Comparison of ENCODE assay signal across 14 mouse cellular contexts in the genomic region with DNA sequence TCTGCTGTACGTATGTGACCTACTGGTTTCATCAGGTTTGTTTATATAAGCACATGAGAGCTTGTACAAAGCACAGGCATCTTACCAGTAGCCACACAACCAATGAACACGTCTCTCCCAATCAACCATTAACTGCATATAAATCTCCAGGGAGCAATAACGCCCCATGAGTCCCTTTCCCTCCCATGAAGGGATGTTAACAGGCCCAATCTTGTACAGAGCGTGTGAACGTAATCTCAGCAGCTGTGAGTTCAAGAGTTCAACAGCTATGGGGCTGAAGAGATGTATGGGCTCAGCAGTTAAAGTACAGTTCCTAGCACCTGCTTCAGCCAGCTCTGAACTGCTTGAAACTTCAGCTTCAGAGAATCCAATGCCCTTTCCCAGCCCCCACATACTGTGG. TPM values are rescaled to one million over a fixed set of nuclear protein-coding genes. Genes with fewer than 3 reads are reported as not detected.
DNase-seq lines count a peak whose midpoint lies in the region; ATAC-seq and TF ChIP-seq lines count a peak whose summit lies in the region.
"Had no signal": no experiment of that assay in that cellular context is flagged by ENCODE, and none has a peak within 500 bp of the region (broad histone marks: within the 10 kb centered on the region; RNA-seq: fewer than 3 reads in every experiment).

No protein-coding gene starts in this region.

- H3K9ac ChIP-seq in kidney, embryonic 15.5 days: no peak overlapping the region
- no peak overlapping the region for H3K9ac ChIP-seq in embryonic facial prominence, embryonic 15.5 days
- H3K9ac ChIP-seq in neural tube, embryonic 13.5 days: no peak overlapping the region
- H3K9ac ChIP-seq in forebrain, postnatal 0 days: no peak overlapping the region

- peak; percentile 40; the same call in 1 of the 2 replicates for ATAC-seq in kidney, embryonic 15.5 days (replicated peaks; ENCODE audit: low FRiP score)
- peak; percentile 39; the same call in 1 of the 2 replicates for ATAC-seq in embryonic facial prominence, embryonic 15.5 days (ENCODE audit: insufficient number of reproducible peaks, low FRiP score, low TSS enrichment, low read depth)
- ATAC-seq in neural tube, embryonic 13.5 days (ENCODE audit: low read depth): peak; percentile 63
- ATAC-seq in forebrain, postnatal 0 days: no peak

- 0 out of 2 replicates have a peak, but pooled peaks cover 6% of the 10 kb centered on the region for H3K4me1 ChIP-seq in kidney, embryonic 15.5 days
- peaks cover 22% of the 10 kb centered on the region for H3K4me1 ChIP-seq in kidney, adult 2 months (ENCODE audit: control insufficient read depth, insufficient read depth, low read length)
- H3K4me1 ChIP-seq in embryonic facial prominence, embryonic 15.5 days: no peaks in the 10 kb centered on the region
- H3K4me1 ChIP-seq in neural tube, embryonic 13.5 days (replicated peaks): peaks cover 10% of the 10 kb centered on the region
- H3K4me1 ChIP-seq in forebrain, postnatal 0 days (ENCODE audit: insufficient read depth): no peaks in the 10 kb centered on the region
- H3K4me1 ChIP-seq: forebrain, embryonic 10.5 days had no signal

- no peaks in the 10 kb centered on the region for H3K9me3 ChIP-seq in kidney, embryonic 15.5 days (replicated peaks)
- H3K9me3 ChIP-seq in embryonic facial prominence, embryonic 15.5 days (replicated peaks): no peaks in the 10 kb centered on the region
- no peaks in the 10 kb centered on the region for H3K9me3 ChIP-seq in neural tube, embryonic 13.5 days
- H3K9me3 ChIP-seq in forebrain, postnatal 0 days (ENCODE audit: low read length): no peaks in the 10 kb centered on the region
- H3K9me3 ChIP-seq: forebrain, embryonic 10.5 days had no signal

- DNase-seq in heart, adult 11 months: peak; percentile 84
- no peak for DNase-seq in heart, adult 9 months (ENCODE audit: low spot score in 2 of 2)
- DNase-seq in kidney, adult 2 months: no peak
- no peak for DNase-seq in ovary, postnatal 10 days (ENCODE audit: low spot score)
- DNase-seq in forebrain, postnatal 0 days: no peak
- DNase-seq: adrenal gland, adult 2 months; B cell, adult 2 months; cerebellum, adult 18-20 months; thymus, adult 18-20 months had no signal

- 29% methylated on average over 5 of the region's 5 CpGs for WGBS in kidney, embryonic 15.5 days
- WGBS in kidney, adult 2 months: 37% methylated on average over 5 of the region's 5 CpGs
- WGBS in embryonic facial prominence, embryonic 15.5 days: 55% methylated on average over 5 of the region's 5 CpGs
- 25% methylated on average over 5 of the region's 5 CpGs for WGBS in neural tube, embryonic 13.5 days
- 76% methylated on average over 5 of the region's 5 CpGs for WGBS in forebrain, postnatal 0 days

- H3K4me3 ChIP-seq in kidney, embryonic 15.5 days (replicated peaks): no peak overlapping the region
- no peak overlapping the region for H3K4me3 ChIP-seq in kidney, adult 2 months (ENCODE audit: insufficient read depth, low read depth, low read length)
- no peak overlapping the region for H3K4me3 ChIP-seq in embryonic facial prominence, embryonic 15.5 days (replicated peaks)
- no peak overlapping the region for H3K4me3 ChIP-seq in neural tube, embryonic 13.5 days
- no peak overlapping the region for H3K4me3 ChIP-seq in forebrain, postnatal 0 days (ENCODE audit: low read depth, low read length)
- H3K4me3 ChIP-seq: forebrain, embryonic 10.5 days had no signal

- H3K27me3 ChIP-seq in kidney, embryonic 15.5 days: no peaks in the 10 kb centered on the region
- H3K27me3 ChIP-seq in kidney, adult 2 months (replicated peaks; ENCODE audit: control insufficient read depth, insufficient read depth, low read length): no peaks in the 10 kb centered on the region
- H3K27me3 ChIP-seq in embryonic facial prominence, embryonic 15.5 days: no peaks in the 10 kb centered on the region
- no peaks in the 10 kb centered on the region for H3K27me3 ChIP-seq in neural tube, embryonic 13.5 days
- H3K27me3 ChIP-seq in forebrain, postnatal 0 days (ENCODE audit: insufficient read depth, low read length): no peaks in the 10 kb centered on the region

- no peak overlapping the region for H3K27ac ChIP-seq in kidney, embryonic 15.5 days
- H3K27ac ChIP-seq in kidney, adult 2 months (ENCODE audit: insufficient read depth, low read depth, low read length): no peak overlapping the region
- no peak overlapping the region for H3K27ac ChIP-seq in embryonic facial prominence, embryonic 15.5 days (replicated peaks)
- no peak overlapping the region for H3K27ac ChIP-seq in neural tube, embryonic 13.5 days (replicated peaks)
- H3K27ac ChIP-seq in forebrain, postnatal 0 days (ENCODE audit: low read depth, low read length): no peak overlapping the region
- H3K27ac ChIP-seq: forebrain, embryonic 10.5 days; macrophage had no signal

- no peak for TF ChIP-seq CTCF in kidney, adult 2 months (conservative IDR thresholded peaks at IDR 0.05; ENCODE audit: insufficient read depth, insufficient read length, low read depth, low read length)
- TF ChIP-seq CTCF in forebrain, postnatal 0 days (IDR thresholded peaks at IDR 0.05; ENCODE audit: low read depth): no peak

- H3K4me2 ChIP-seq in kidney, embryonic 15.5 days: no peak overlapping the region
- no peak overlapping the region for H3K4me2 ChIP-seq in embryonic facial prominence, embryonic 15.5 days (replicated peaks)
- no peak overlapping the region for H3K4me2 ChIP-seq in neural tube, embryonic 13.5 days
- no peak overlapping the region for H3K4me2 ChIP-seq in forebrain, postnatal 0 days (ENCODE audit: low read depth)

- no peak for TF ChIP-seq POLR2A in kidney, adult 2 months (IDR thresholded peaks at IDR 0.05; ENCODE audit: low read depth, low read length)

- H3K36me3 ChIP-seq in kidney, embryonic 15.5 days: no peaks in the 10 kb centered on the region
- H3K36me3 ChIP-seq in kidney, adult 2 months (ENCODE audit: control insufficient read depth, insufficient read depth, low read length): no peaks in the 10 kb centered on the region
- no peaks in the 10 kb centered on the region for H3K36me3 ChIP-seq in embryonic facial prominence, embryonic 15.5 days
- H3K36me3 ChIP-seq in neural tube, embryonic 13.5 days: no peaks in the 10 kb centered on the region
- H3K36me3 ChIP-seq in forebrain, postnatal 0 days (ENCODE audit: insufficient read depth): no peaks in the 10 kb centered on the region
- H3K36me3 ChIP-seq: forebrain, embryonic 10.5 days had no signal

RNA-seq across cellular contexts. Expression of a gene that starts 9.8 kb away (rescaled TPM):
- polyA plus RNA-seq in kidney, embryonic 15.5 days (2015; fragmentation: Nextera tagmentation; extraction: Ambion mirVana): 12.1 and 12.4 TPM in 2 replicates
- 34.4 and 37.5 TPM in 2 replicates for polyA plus RNA-seq in kidney, adult 2 months (2012; rRNA removed)
- polyA plus RNA-seq in embryonic facial prominence, embryonic 15.5 days (2015; fragmentation: Nextera tagmentation; extraction: Ambion mirVana): 17.5 and 18.5 TPM in 2 replicates
- polyA plus RNA-seq in neural tube, embryonic 13.5 days (2015; fragmentation: Nextera tagmentation; extraction: Ambion mirVana): 7.6 and 9.3 TPM in 2 replicates
- total RNA-seq in forebrain, postnatal 0 days (2014; rRNA removed): 36.6 and 40.2 TPM in 2 replicates
- polyA plus RNA-seq in forebrain, postnatal 0 days (2015; fragmentation: Nextera tagmentation; extraction: Ambion mirVana): 3.2 and 5.0 TPM in 2 replicates
